Mouse (Mus musculus) testis, adult 2 months (tissue): ENCODE measurements around the gene Letm1.

Source experiments
- CTCF ChIP-seq: fragments of 200-500 bp; IDR thresholded peaks from 2 replicates; pipeline ENCODE4 v1.5.1; 2012; ENCODE audit warnings: low read depth, mild to moderate bottlenecking, inconsistent platforms, low read length, moderate library complexity; ENCODE audit not compliant: control insufficient read depth, insufficient read depth, insufficient replicate concordance
- POLR2A ChIP-seq: fragments of 200-500 bp; IDR thresholded peaks from 2 replicates; pipeline ENCODE4 v1.6.1; 2012; ENCODE audit warnings: low read depth, mild to moderate bottlenecking, inconsistent platforms, low read length, moderate library complexity; ENCODE audit not compliant: control insufficient read depth

DNA sequence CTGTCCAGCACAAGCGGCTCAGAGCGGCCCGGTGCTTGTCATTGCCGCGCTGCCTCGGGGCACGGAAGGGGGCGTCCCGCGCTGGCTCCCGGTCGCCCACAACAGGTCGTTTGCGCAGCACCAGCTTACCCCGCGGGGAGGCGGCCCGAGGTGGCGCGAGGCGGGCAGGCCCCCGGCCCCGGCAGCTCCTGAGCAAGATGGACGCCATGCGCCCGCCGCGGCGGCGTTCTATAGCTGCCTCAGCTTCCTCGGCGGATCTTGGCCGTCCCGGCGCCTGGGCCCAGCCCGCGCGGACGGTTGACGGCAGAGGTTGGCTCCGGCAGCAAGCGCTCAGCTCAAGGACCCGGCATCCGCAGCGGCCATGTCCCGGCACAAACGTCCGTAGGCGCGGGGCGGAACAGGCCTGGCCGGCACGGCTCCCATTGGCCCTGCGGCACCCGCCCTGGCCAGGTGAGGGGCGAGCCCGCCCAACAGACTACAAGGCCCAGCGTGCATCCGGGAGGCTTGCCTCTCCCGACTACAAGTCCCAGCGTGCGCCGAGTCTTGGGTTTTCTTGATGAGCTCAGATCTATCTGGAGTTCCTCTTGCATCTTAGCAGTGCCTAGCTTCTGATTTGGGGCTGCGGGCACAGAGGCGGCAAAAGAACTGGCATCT is at the start of gene Letm1:
- TF ChIP-seq CTCF (no peak), POLR2A (peak; percentile 83)
